Mouse (Mus musculus): ENCODE measurements around the gene Gmeb1.
A peak's percentile ranks its signal among the peaks of the same experiment; 100 is the strongest.
"Not testable (repeated sequence)": the region's sequence is repeated elsewhere in the genome, so short reads cannot be mapped to it uniquely, and the experiment has no call there.

The Gmeb1 gene

GRCm38 (mm10) chr4:132261514-132262357 is at the start of gene Gmeb1:
Gene Gmeb1 (minus strand): TSS chr4:132261602.
- DNase-seq, result peak; percentile 89

GRCm38 (mm10) chr4:132309849-132310472 is 48.6 kb upstream of the Gmeb1 start:
- peak; percentile 64 for DNase-seq

- no peak for DNase-seq
These were observed 47.9 kb upstream of the Gmeb1 start for GRCm38 (mm10) chr4:132309140-132309848.

- peak; percentile 93 for DNase-seq
These were observed 47.2 kb upstream of the Gmeb1 start for GRCm38 (mm10) chr4:132308437-132309139.

- DNase-seq, result no peak
These were observed 44.6 kb upstream of the Gmeb1 start for GRCm38 (mm10) chr4:132306004-132306403.

GRCm38 (mm10) chr4:132305276-132305675 is 43.9 kb upstream of the Gmeb1 start:
- DNase-seq, result peak; percentile 46

- DNase-seq, result not testable (repeated sequence)
These were observed 42.1 kb upstream of the Gmeb1 start for GRCm38 (mm10) chr4:132303484-132303883.

GRCm38 (mm10) chr4:132302939-132303479 is 41.6 kb upstream of the Gmeb1 start, which contains the start of gene Rab42:
Gene Rab42 (minus strand): TSS chr4:132303385.
- peak; percentile 75 for DNase-seq

GRCm38 (mm10) chr4:132301965-132302938 is 40.9 kb upstream of the Gmeb1 start:
- no peak for DNase-seq

GRCm38 (mm10) chr4:132301486-132301885 is 40.1 kb upstream of the Gmeb1 start:
- no peak for DNase-seq

- no peak for DNase-seq
These were observed 38.4 kb upstream of the Gmeb1 start for GRCm38 (mm10) chr4:132299849-132300248.

GRCm38 (mm10) chr4:132295696-132296390 is 34.4 kb upstream of the Gmeb1 start:
- DNase-seq, result no peak

- peak; percentile 31 for DNase-seq
These were observed 32.4 kb upstream of the Gmeb1 start for GRCm38 (mm10) chr4:132293682-132294240.

GRCm38 (mm10) chr4:132292988-132293387 is 31.6 kb upstream of the Gmeb1 start:
- peak; percentile 84 for DNase-seq

- DNase-seq, result no peak
These were observed 30.4 kb upstream of the Gmeb1 start for GRCm38 (mm10) chr4:132291624-132292335.

GRCm38 (mm10) chr4:132291056-132291455 is 29.7 kb upstream of the Gmeb1 start:
- DNase-seq, result no peak

GRCm38 (mm10) chr4:132288840-132289239 is 27.4 kb upstream of the Gmeb1 start:
- DNase-seq, result not testable (repeated sequence)

GRCm38 (mm10) chr4:132275949-132276348 is 14.5 kb upstream of the Gmeb1 start:
- no peak for DNase-seq

- DNase-seq, result peak; percentile 95
These were observed 12.9 kb upstream of the Gmeb1 start, which contains the start of gene Taf12 for GRCm38 (mm10) chr4:132274156-132274862. Gene Taf12 (plus strand): TSS chr4:132274375.

All from kidney, postnatal 10 days (tissue).